Mouse (Mus musculus): ENCODE measurements around the gene Gm17677. TPM values are rescaled to one million over a fixed set of nuclear protein-coding genes. Genes with fewer than 3 reads are reported as not detected.

Gm17677 gene
- total RNA-seq (2021), result not detected
- polyA plus RNA-seq (2012; rRNA removed), result not detected in 2 replicates
- long read RNA-seq, result 0 reads

GRCm38 (mm10) chr9:35740749-35741148 lies at the start of gene Gm17677:
Gene Gm17677 (plus strand): TSS chr9:35741049.
- DNase-seq, result no peak

GRCm38 (mm10) chr9:35691924-35692323 lies 48.9 kb upstream of the Gm17677 start:
- DNase-seq, result no peak

GRCm38 (mm10) chr9:35707265-35707664 lies 33.6 kb upstream of the Gm17677 start:
- DNase-seq, result no peak

- no peak for DNase-seq
Observed at GRCm38 (mm10) chr9:35756843-35757242, 16.0 kb downstream of the Gm17677 start.

GRCm38 (mm10) chr9:35778009-35778408 lies 37.2 kb downstream of the Gm17677 start, which contains the start of gene Gm17727:
Gene Gm17727 (minus strand): TSS chr9:35778109.
- DNase-seq, result no peak

GRCm38 (mm10) chr9:35790001-35790400 lies 49.2 kb downstream of the Gm17677 start, which contains the start of the genes Gm27235 and D730048I06Rik:
Gene Gm27235 (minus strand): TSS chr9:35790101.
Gene D730048I06Rik (minus strand): TSS chr9:35790112.
- DNase-seq, result no peak

Other genes starting within 250 kb of the Gm17677 start
- not detected for gene Gm1113, start 222.8 kb upstream of the Gm17677 start, total RNA-seq (2021)
- not detected in 2 replicates for gene Gm1113, start 222.8 kb upstream of the Gm17677 start, polyA plus RNA-seq (2012; rRNA removed)
- gene Ddx25, start 182.5 kb upstream of the Gm17677 start, total RNA-seq (2021), result 1 to 10 TPM in 1 of 2 experiments, under 1 TPM in 1; 0.63 to 1.1 TPM
- 0.17 and 0.19 TPM in 2 replicates for gene Ddx25, start 182.5 kb upstream of the Gm17677 start, polyA plus RNA-seq (2012; rRNA removed)
- gene Pus3, start 182.5 kb upstream of the Gm17677 start, total RNA-seq (2021), result 10 to 100 TPM; 12.3 to 12.5 TPM
- gene Pus3, start 182.5 kb upstream of the Gm17677 start, polyA plus RNA-seq (2012; rRNA removed), result 0.21 and 0.33 TPM in 2 replicates
- gene Pate2, start 170.8 kb upstream of the Gm17677 start, total RNA-seq (2021), result under 1 TPM in 1 of 2 experiments, not detected in 1; 0.28 TPM
- 0.08 and 0.09 TPM in 2 replicates for gene Pate2, start 170.8 kb upstream of the Gm17677 start, polyA plus RNA-seq (2012; rRNA removed)
- 1 to 10 TPM; 3.6 to 3.9 TPM for gene Hyls1, start 170.7 kb upstream of the Gm17677 start, total RNA-seq (2021)
- 0.53 and 0.66 TPM in 2 replicates for gene Hyls1, start 170.7 kb upstream of the Gm17677 start, polyA plus RNA-seq (2012; rRNA removed)
- gene Pate4, start 129.1 kb upstream of the Gm17677 start, total RNA-seq (2021), result not detected
- not detected in 2 replicates for gene Pate4, start 129.1 kb upstream of the Gm17677 start, polyA plus RNA-seq (2012; rRNA removed)
- gene Pate3, start 92.8 kb upstream of the Gm17677 start, total RNA-seq (2021), result not detected
- gene Pate3, start 92.8 kb upstream of the Gm17677 start, polyA plus RNA-seq (2012; rRNA removed), result not detected in 2 replicates
- gene Pate1, start 53.7 kb upstream of the Gm17677 start, total RNA-seq (2021), result not detected
- gene Pate1, start 53.7 kb upstream of the Gm17677 start, polyA plus RNA-seq (2012; rRNA removed), result not detected in 2 replicates
- gene Gm17727, start 37.1 kb downstream of the Gm17677 start, total RNA-seq (2021), result not detected
- not detected in 2 replicates for gene Gm17727, start 37.1 kb downstream of the Gm17677 start, polyA plus RNA-seq (2012; rRNA removed)
- not detected for gene Gm27235, start 49.1 kb downstream of the Gm17677 start, total RNA-seq (2021)
- gene Gm27235, start 49.1 kb downstream of the Gm17677 start, polyA plus RNA-seq (2012; rRNA removed), result not detected in 2 replicates
- not detected for gene D730048I06Rik, start 49.1 kb downstream of the Gm17677 start, total RNA-seq (2021)
- not detected in 2 replicates for gene D730048I06Rik, start 49.1 kb downstream of the Gm17677 start, polyA plus RNA-seq (2012; rRNA removed)
- not detected for gene 9230110F15Rik, start 103.1 kb downstream of the Gm17677 start, total RNA-seq (2021)
- not detected in 2 replicates for gene 9230110F15Rik, start 103.1 kb downstream of the Gm17677 start, polyA plus RNA-seq (2012; rRNA removed)
- gene 9230113P08Rik, start 167.4 kb downstream of the Gm17677 start, total RNA-seq (2021), result not detected
- gene 9230113P08Rik, start 167.4 kb downstream of the Gm17677 start, polyA plus RNA-seq (2012; rRNA removed), result not detected in 2 replicates